Mouse (Mus musculus) thymus, adult 2 months (tissue): ENCODE data around the gene Hspa2.

Source experiments
- CTCF ChIP-seq: fragments of 200-500 bp; IDR thresholded peaks from 2 replicates; pipeline ENCODE4 v1.5.1; 2012; ENCODE audit warnings: mild to moderate bottlenecking, control low read depth, low read length, moderate library complexity, borderline replicate concordance; ENCODE audit not compliant: control insufficient read depth, poor library complexity, insufficient read depth; ENCODE audit errors: extremely low read depth
- POLR2A ChIP-seq: fragments of 200-500 bp; IDR thresholded peaks from 2 replicates; pipeline ENCODE4 v1.6.1; 2012; ENCODE audit warnings: mild to moderate bottlenecking, low read length, control low read depth, moderate library complexity; ENCODE audit not compliant: control insufficient read depth, poor library complexity, insufficient read depth; ENCODE audit errors: extremely low read depth

GRCm38 (mm10) chr12:76401674-76402073, 2.3 kb upstream of the Hspa2 start:
- TF ChIP-seq POLR2A (no peak), CTCF (no peak)
